Mouse (Mus musculus) c-Kit-positive CD71-negative TER-119-negative erythroid progenitor cells, embryonic 14.5 days (primary cell): ENCODE data around the gene Shroom3.

Experiments used
- DNase-seq: peaks from one replicate; pipeline ENCODE4 v3.0.0-alpha.2; 2013; ENCODE audit warnings: low read depth

Gene Shroom3

DNA sequence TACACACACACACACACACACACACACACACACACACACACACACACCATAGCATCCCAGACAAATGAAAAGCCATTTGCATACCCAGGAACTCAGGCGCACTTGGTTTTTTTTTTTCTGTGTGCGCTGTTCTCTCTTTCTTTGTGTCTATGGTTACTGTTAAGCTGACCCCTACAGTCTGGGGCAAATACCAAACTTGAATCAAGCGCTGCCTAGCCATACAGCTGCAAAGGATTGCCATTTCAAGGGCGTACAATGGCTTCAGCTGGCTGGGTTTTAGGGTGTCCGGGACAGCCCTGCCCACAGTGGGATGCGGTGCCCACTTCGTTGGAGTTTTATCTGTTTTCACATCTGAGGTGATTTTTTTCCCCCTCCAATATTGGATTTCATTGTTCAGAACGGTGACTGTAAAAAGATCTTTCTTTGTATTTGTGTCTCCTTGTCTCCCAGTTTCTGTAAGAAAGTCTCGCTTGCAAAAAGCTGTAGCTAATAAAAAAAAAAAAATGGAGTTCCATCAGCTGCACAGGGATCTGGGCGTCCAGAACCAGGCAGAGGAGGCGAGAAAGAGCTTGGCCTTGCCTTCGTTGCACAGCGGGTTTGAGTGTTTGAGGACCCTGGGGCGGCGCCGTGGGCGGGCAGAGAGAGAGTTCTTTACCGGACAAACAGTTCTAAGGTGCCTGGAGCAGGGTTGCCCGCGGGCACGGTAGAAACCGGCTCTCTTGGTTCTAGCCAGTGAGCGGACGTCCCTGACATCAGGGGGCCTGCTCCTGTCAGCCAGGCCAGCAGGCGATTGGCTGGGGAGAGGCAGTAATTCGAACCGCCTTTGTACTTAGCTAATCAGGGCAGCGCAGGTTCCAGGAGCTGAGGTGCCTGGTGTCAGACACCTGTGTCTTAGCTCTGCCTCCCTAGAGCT lies 125.5 kb downstream of the Shroom3 start:
- DNase-seq: no peak

DNA sequence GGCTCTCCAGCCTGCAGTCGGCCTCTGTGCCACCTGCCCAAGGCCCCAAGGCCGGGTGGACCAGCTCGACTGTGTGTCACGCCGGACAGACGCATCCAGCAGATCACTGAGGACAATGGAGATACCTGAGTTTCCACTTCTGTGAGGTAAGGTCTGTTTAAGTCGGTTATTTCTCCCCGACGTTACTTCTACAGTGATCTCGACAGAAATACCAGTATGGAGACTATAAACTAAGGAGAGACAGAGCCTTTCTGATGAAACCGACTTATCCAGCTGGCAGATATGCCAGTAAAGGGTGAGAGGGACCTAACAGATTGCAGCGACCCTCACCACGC lies 126.1 kb downstream of the Shroom3 start:
- no peak for DNase-seq

DNA sequence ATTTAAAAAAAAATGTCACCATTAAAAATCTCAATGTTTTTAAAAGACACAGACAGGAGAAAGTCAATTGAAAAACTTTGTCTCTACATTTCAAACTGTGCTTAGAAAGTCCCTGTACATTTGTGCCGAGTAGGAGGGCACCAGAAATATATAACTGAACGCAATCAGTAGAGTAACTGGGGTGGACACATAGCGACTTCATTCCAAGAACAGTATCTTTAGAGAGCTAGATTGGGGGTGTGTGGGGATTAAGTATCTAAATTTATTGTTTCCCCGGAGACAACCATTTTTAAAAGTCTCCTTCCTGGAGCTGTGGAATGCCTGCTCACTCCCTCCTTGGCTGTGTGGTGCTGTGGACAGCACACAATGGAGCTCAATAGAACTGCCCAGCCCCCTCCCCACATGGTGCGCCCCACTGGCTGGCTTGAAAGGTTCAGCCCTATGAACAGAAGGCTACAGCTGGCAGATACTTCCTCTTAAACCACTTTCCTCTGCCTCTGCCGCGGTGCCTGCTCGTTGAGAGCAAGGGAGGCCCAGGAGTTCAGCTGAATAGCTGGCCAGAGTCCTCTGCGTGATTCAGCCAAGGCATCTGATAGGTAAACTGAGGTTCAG lies 127.8 kb downstream of the Shroom3 start:
- no peak for DNase-seq

DNA sequence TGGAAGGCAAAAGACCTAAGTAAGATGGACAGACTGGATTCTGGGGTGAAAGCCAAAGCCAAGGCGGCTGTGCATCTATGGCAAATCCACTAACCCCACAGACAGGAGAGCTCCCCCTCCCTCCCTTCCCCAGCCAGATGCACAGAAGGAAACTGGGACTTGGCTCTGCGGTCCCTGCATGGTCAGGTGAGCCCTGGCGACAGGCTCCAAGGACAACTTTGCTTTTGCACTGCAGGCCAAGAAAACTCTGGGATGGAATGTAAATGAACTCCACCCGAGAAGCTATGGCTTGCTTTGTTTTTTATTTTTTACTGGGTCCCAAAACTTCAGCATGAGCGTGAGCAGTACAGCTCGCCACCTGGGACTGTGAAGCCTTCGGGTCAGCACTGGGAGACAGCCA lies 128.5 kb downstream of the Shroom3 start:
- DNase-seq: no peak

DNA sequence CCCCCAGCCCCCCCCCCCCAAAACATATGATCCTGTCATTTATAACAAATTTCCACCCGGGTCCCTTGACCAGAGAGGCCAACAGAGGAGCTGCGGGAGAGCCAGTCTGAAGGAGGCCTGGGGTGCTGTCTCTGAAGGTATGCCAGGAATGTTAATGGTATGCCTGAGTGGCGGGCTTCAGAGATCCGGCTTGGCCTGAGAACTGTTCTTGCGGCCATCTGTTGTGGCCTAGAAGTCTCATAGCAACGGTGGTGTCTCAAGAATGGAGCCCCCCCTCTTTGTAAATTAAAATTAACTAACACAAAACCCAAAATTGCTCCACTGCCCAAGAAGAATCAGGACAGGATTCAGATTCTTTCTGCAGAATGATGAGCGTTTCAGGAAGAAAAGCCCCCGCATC lies 129.7 kb downstream of the Shroom3 start:
- DNase-seq: no peak

DNA sequence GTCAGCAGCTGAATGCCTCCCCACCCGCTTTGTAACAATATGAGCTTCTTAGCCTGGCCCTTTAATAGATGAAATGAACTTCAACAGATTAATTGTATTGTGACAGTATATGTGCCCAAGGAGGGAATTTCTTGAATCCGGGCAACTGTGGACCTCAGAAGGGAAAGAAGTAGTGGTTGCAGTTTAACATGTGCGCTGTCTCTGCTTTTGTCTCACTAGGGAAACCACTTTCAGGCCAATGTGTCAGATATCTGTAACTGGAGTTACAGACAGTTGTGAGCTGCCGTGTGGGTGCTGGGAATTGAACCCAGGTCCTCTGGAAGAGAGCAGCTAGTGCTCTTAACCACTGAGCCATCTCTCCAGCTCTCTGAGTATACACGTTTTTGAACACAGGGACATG lies 130.3 kb downstream of the Shroom3 start:
- no peak for DNase-seq

DNA sequence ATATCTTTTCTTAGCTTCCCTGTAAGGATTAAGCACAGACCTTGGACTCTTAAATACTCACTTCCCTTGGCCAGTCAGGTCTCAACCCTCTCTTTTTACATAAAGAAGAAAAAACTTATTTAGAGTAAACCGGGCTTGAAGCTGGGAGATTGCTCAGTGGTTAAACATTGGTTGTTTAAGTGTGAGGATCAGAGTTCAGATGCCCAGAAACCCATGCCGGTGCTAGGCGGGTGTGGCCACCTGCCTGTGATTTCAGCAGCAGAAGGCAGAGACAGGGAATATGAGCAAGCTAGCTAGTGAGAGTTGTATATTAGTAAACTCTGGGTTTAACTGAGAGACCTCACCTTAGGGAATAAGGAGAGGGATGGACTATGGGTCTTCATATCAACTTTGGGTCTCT lies 131.4 kb downstream of the Shroom3 start:
- no peak for DNase-seq

DNA sequence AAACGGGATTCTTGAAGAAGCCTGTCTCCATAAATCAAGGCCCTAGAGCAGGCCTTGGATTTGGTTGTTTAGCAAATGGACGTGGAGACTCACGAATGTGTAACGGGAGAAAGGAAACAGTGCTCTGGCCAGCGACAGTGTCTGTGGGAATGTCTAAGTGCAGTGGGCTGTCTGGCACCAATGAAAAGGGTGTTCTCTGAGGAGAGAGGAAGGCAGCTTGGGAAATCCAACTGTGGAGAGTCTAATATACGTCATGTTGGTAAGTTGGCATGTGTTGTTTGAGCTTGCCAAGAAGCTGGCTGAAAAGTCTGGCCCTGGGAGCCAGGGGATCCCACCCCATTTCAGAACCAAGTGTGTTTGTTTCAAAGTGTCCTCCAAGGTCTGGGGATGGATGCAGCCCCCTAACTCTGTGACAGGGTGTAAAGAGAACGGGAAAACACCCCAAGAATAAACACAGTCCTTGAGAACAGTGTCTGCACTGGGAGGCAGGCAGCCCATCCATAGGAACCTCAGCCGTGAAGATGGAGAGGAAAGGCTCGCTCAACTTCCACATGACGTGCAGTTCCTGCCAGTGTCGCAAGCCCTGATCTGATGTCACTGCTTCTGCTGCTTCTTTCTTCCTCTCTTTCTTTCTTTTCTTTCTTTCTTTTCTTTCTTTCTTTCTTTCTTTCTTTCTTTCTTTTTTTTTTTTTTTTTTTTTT lies 134.0 kb downstream of the Shroom3 start:
- DNase-seq: no peak

DNA sequence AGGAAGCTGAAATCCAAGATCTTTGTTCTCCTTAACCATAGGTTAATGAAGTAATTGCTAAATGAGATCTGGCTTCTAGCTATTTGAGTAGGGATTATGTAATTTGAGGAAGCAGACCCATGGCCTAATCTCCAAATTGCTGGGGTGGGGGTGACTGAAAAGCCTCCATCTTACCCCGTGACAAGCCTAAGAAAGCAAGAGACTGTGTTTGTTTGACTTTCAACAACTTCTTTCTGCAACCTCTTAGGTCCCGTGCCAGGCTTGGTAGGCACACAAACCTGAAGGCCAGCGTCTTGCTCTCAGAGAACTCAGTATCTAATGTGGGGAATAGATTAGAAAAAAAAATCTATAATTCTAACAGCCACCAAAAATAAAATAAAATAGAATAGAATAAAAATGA lies 138.1 kb downstream of the Shroom3 start:
- DNase-seq: no peak

DNA sequence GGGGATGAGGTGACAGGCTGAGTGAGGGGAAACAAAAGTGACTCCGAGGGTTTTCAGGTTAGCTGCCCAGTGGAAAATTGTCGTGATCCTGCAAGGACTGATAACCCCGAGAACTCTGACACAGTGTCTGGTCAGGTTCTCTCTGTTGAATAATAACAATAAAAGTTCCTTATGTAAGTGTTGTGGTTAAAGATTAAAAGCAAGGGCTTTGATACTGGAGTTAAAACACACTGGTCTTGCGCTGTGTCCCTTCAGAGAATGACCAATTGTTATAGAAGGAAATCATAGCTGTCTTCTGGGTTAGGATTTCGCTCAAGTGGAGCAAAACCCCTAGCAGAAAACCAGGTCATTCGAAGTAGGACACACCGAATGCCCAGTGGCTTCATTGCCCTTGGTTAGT lies 140.3 kb downstream of the Shroom3 start:
- no peak for DNase-seq

DNA sequence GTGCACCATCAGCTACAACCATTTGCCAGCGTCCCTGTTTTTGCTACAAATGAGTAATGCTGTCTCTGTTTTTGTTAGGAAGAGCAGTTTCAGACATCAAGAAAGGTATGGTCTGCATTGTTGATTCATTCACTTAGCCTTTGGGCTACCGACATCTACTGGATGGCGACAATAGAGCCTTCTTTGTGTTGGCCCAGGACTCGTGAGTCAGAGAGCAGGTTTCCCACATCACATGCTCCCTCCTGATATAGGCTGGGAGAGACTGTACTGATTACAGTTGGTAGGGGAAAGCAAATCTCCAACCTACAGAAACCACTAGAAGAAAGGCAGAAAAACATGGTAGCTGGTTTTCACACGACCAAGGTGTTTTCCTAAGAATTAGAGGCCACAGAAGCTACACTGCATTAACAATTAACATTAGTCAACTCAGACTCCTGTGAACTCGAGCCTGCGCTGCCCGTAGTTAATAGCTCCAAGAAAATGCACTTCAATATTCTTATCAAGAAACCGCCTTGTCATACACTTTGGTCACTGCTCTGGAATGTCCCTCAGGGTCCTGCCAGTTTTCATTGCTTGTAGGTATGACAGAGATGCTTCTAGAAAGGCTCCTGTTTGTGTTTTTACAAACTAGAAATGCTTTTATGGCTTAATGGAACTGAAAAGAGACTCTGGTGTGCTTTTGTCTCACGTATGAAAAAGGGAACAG lies 141.2 kb downstream of the Shroom3 start:
- no peak for DNase-seq

DNA sequence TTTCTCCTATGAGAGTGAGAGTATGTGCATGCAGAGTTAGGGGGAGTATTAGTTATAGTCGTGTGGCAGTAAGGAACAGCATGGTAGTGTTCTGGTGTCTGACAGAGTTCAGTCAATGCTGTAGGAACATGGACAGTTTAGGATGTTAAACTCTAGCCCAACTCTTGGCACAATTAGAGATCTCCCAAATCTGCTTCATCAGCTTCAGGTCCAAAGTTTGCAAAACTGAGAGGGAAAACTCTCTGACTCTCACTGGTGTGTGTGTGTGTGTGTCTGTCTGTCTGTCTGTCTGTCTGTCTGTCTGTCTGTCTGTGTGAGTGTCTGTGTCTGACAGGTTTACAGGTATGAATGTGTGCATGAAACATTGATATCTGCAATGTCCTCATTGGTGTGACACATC lies 147.2 kb downstream of the Shroom3 start:
- DNase-seq: no peak

DNA sequence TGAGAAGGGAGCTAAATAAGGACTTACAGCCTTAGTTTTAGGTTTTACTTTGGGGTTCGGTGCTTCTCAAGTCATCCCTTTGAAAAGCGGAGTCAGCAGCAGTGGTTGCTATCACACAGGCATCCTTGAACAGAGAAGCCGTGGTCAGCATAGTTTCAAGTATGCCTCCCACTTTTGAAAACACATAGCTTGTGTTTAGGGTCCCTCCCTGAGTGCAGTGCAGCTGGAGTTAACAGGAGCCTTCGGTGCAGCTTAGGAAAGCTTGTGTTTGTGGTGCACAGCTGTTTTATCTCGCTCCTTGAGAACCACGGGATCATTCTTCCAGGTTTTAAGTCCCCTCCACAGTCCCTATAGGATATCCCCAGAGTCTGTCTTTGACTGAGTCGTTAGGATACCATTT lies 151.3 kb downstream of the Shroom3 start:
- no peak for DNase-seq

DNA sequence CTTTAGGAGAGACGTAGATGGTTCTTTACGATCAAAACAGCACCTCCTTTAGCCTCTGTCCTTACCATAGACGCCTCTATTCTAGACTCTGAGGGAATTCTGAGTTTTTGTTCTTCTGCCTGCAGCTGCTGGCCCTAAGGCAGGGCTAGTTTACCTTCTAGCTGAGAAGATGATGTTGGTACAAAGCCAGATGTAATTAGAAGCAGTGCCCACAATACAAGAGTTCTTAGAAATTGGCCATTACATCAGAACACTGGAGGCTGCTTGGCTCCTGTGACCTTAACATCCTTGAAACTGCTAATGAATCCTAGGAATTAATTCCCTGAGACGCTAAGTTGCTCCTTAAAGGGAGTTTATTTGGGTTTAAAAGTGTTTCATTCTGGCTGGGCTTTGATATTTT lies 154.1 kb downstream of the Shroom3 start:
- DNase-seq: no peak

DNA sequence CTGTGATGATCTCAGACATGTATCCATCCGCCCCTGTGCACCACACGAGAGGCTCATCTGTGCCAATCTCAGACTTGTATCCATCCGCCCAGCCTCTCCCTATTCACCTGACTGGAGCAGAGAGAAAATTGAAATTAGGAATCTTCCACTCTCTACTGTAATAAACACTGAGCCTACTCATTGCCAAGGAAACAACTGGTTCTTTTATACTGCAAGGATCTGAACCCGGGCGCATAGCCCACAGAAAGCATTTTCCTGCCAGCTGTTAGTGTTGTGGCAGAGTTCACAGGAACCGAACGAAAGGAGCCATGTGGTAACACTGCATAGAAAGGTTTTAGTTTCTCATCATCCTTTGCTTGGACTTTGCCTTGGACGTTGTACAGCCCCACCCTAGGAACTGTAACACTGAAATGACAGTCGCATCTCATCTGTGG lies 155.1 kb downstream of the Shroom3 start:
- no peak for DNase-seq

DNA sequence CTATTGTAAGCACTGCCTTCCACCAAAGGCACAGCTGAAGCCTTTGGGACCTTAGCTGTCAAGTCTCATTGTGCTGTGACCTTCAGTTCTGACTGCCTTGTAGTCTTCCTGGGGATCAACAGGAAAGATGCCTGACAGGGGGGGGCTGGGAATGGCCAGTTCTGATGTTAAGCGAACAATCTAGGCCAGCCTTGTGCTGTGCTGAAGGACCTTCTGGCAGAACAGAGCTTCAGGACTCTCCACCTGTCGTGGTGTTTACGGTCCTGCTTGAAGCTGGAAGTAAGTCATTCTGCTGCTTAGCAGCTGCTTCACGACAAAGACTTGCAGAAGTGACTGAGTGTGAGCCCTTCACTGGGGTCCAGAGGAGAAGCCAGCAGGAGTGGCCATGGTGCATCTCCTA lies 156.1 kb downstream of the Shroom3 start:
- no peak for DNase-seq

DNA sequence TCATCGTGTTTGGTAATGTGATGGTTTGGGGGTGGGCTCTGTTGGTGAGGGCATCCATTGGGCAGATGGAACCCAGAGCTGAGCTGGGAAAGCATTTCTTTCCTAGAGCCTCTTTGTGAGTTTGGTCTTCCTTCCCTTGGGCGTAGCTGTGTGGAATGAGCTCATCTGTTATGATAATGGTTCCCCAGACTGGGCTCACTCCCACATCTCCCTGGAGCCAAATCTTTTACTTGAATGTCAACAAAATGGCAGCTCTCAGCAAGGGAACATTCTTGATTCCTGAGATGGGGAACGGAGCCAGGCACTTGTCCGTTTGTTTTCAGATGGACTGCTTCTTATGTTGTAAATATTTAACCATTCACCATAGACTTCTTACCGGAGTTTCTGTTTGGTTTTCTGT lies 158.2 kb downstream of the Shroom3 start:
- DNase-seq: no peak

DNA sequence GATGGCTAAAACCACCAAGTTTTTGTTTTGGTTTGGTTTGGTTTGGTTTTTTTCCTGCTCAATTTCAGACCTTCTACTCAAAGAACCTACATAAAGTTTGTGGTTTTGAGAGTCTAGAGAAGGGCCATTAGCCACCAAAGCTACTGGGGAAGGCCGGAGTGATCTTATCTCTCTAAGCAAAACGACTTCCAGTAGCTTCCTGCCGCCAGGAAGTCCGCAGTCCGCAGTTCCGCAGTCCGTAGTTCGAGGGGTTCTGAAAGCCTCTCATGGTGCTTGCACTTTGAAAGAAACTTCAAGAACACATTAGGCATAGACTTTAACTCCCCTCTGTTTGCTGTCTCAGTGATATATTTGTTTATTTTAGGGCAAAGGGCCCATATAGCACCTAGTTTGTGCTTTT lies 159.2 kb downstream of the Shroom3 start:
- DNase-seq: no peak

DNA sequence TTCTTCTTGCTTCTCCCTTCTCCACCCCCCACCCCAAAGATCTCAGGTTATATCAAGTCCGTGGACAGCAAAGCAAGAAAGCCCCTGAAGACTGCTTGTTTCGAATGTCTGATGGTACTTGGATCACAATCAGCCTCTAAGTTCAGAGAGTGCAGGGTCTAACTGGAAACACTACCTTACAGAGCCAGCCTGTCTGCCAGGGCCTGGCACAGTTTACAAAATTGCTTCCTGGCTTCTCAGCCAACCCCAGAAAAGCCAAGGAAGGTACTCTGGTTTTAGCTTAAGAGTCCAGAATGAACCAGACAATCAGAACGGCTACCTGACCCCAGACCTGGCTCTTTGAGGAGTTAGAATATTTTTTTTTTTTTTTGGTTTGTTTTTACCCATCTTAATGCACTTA lies 159.6 kb downstream of the Shroom3 start:
- DNase-seq: no peak

DNA sequence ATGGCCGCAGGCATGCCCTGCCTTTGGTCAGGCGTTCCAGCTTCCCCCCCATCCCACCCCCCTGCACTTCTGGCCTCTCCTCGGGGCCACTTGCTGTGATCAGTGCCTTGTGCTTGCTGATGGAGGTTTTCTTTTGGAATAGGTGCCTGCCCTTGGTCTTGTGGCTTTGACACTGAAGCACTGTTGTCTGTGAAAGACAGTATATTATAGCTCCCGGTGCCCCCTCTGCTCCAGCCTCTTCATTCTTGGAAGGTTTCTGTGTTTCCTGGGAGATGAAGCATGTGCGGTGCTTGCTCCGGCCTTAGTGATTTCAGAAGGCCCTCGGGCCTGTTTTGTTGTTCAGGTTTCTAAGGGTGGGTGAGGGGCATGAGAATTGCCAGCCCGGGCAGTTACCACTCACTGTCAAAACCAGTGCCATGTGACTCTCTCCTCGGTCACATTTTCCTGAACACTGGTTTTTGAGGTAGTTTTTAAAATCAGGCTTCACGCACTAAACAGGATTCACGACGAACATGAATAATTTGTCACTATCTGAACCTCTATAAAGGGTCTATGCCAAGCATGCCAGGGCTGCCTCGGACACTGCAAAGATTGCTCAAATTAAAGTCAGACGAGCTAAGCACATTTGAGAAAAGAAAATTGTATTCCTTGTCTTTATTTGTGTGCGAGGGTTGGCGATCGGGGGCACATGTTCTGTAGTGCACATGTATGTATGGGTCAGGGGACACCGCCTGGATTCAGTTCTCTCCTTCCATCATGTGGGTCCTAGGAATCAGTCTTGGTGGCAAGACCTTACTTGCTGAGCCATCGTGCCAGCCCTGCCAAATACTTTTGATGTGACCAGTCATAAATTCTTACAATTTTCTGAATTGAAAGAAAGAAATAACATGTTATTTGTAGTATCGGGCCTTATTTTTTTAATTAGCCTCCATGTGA lies 160.9 kb downstream of the Shroom3 start:
- DNase-seq: no peak

DNA sequence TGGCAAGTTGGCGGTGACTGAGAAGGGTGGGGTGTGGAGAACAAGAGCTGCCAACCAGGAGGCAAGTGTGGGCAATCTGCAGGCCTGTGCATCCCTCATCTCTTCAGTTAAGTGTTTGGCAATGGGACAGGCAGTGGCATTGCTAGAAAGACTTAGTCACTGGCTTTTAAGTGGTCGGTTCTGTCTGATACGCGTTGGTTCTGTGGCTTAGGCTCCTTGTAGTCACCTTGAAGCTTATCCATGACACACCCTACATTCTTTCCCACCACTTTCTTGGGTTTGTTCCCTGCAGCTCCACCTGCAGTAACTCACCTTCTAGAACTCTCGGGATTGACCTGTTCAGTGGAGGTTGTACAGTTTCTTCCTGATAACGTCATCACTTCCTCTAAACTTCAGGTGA lies 166.5 kb downstream of the Shroom3 start:
- no peak for DNase-seq

DNA sequence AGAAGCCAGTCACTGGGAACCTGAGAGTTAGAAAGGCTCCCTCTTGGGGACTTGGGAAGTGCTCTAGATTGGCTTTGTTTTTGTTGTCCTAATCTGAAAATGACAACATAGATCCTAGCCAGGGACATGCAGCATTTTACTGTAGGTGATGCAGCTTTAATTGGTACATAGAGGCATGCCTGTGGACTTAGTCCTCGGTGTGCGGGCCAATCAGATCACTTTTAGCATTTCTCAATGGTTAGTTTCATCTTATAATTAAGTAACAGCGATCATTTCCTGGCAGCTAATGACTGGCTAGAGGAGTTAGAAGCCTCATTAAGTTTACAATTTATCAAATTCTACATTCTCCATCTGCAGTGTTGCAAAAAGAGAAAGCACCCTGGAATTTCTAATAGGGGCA lies 167.7 kb downstream of the Shroom3 start:
- no peak for DNase-seq
